Mouse (Mus musculus) ES-E14 (cell line): ENCODE data around the gene Mrps14. TPM values are rescaled to one million over a fixed set of nuclear protein-coding genes. Genes with fewer than 3 reads are reported as not detected.

Experiments
- DNase-seq: peaks from one replicate; pipeline ENCODE4 v3.0.0-alpha.2; 2013; ENCODE audit warnings: low read depth, low spot score
- H3K27ac ChIP-seq: 2 replicates; pipeline ENCODE4 v1.5.1; 2012; ENCODE audit warnings: low read depth, mild to moderate bottlenecking, low read length, moderate library complexity, mixed read lengths; ENCODE audit not compliant: poor library complexity, insufficient read depth, severe bottlenecking
- H3K36me3 ChIP-seq: 2 replicates; pipeline ENCODE4 v1.6.1; 2012; ENCODE audit warnings: mild to moderate bottlenecking, low read length, moderate library complexity, mixed read lengths; ENCODE audit not compliant: control insufficient read depth, poor library complexity, insufficient read depth, severe bottlenecking
- H3K4me1 ChIP-seq, 2 experiments: fragments of 150-350 bp in 1 of 2; sonication (generic) in 1 of 2; 2 replicates each; pipeline ENCODE4 v1.6.1; 2012; ENCODE audit warnings: low read length in 2 of 2, mild to moderate bottlenecking in 1 of 2, mixed read lengths in 1 of 2; ENCODE audit not compliant: control insufficient read depth in 2 of 2, insufficient read depth in 2 of 2, poor library complexity in 1 of 2
- H3K4me3 ChIP-seq, 2 experiments: fragments of 150-350 bp in 1 of 2; sonication (generic) in 1 of 2; 2 replicates each; pipeline ENCODE4 v1.5.1; 2012; ENCODE audit warnings: low read length in 2 of 2, low read depth in 1 of 2, mild to moderate bottlenecking in 1 of 2, mixed read lengths in 1 of 2; ENCODE audit not compliant: insufficient read depth in 1 of 2, poor library complexity in 1 of 2, severe bottlenecking in 1 of 2
- H3K9ac ChIP-seq: 2 replicates; pipeline ENCODE4 v1.6.1; 2012; ENCODE audit warnings: low read depth, mild to moderate bottlenecking, low read length, mixed read lengths; ENCODE audit not compliant: poor library complexity, insufficient read depth, severe bottlenecking
- H3K9me3 ChIP-seq: fragments of 150-350 bp; sonication (generic); 2 replicates; pipeline ENCODE4 v1.6.1; 2012; ENCODE audit warnings: low read depth, mild to moderate bottlenecking, low read length; ENCODE audit not compliant: control insufficient read depth, insufficient read depth
- CHD2 ChIP-seq: IDR thresholded peaks from 2 replicates; pipeline ENCODE4 v1.6.1; 2014; ENCODE audit warnings: mild to moderate bottlenecking, low read depth, low read length, inconsistent platforms
- HCFC1 ChIP-seq: IDR thresholded peaks from 2 replicates; pipeline ENCODE4 v1.6.1; 2012; ENCODE audit warnings: low read length, inconsistent platforms, borderline replicate concordance; ENCODE audit not compliant: insufficient read depth
- MAFK ChIP-seq: IDR thresholded peaks from 2 replicates; pipeline ENCODE4 v1.6.1; 2014; ENCODE audit warnings: mild to moderate bottlenecking, low read depth, low read length, inconsistent platforms; ENCODE audit not compliant: insufficient read depth
- ZC3H11A ChIP-seq: IDR thresholded peaks from 2 replicates; pipeline ENCODE4 v1.6.1; 2012; ENCODE audit warnings: low read depth, mild to moderate bottlenecking, inconsistent platforms, low read length, borderline replicate concordance
- ZNF384 ChIP-seq: IDR thresholded peaks from 2 replicates; pipeline ENCODE4 v1.6.1; 2012; ENCODE audit warnings: low read depth, low read length, inconsistent platforms
- in situ Hi-C, 2 experiments: fragments of 600-800 bp; cut with MboI; formaldehyde crosslinking; loops; one replicate each; pipeline ENCODE4 v1.15.1; 2025; ENCODE audit warnings: low sequenced_read_pairs in 2 of 2, inconsistent platforms in 1 of 2; ENCODE audit not compliant: unreplicated experiment in 2 of 2
- total RNA-seq: library from RNA; depleted of rRNA; stranded (reverse); fragments of 300-350 nt; gene quantifications from 2 replicates; pipeline ENCODE4 v1.2.3, GENCODE M21; 2012; rRNA removed

Gene Mrps14
- total RNA-seq, 1 experiment, result 71.6 TPM

DNA sequence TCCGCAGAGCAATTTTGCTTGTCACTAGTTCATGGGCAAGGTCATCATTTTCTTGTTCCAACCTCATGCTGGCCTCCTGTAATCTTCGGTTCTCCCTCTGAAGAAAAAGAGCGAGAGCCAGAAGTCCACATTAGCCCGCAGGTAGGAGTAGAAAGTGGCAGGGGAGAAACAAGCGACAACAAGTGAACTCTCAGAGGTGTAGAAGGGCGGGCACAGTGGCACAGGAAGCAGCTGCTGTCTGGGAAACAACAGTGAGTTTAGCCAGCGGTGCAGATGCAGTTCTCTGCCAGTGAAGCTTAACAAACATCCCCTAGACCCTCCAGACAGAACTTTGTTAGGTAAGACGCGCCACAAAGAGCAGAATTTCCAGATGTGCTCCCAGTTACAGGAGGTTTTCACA, 52.5 kb downstream of the Mrps14 start:
- DNase-seq, result no peak
- Histone ChIP-seq H3K27ac (no peak overlapping the region), H3K9ac (no peak overlapping the region), H3K36me3 (no peaks in the 10 kb centered on the region; the same call in 1 of the 2 replicates), H3K9me3 (no peaks in the 10 kb centered on the region), H3K4me1 (no peaks in the 10 kb centered on the region; a peak in 1 of 4 replicates), H3K4me3 (no peak overlapping the region)
- in situ Hi-C loops, result loop anchor here in 1 of 2 experiments (10.0 kb wide), 1 partner anchor 127 kb away; no protein-coding TSS in a partner anchor
- TF ChIP-seq ZC3H11A (no peak), CHD2 (no peak), MAFK (no peak), HCFC1 (no peak), ZNF384 (no peak)

GRCm38 (mm10) chr1:160249786-160250185, 54.8 kb downstream of the Mrps14 start:
- in situ Hi-C loops, result loop anchor here in 1 of 2 experiments (10.0 kb wide), 1 partner anchor 125 kb away; no protein-coding TSS in a partner anchor
- Histone ChIP-seq H3K4me3 (no peak overlapping the region), H3K9ac (no peak overlapping the region), H3K36me3 (no peaks in the 10 kb centered on the region; the same call in 1 of the 2 replicates), H3K27ac (no peak overlapping the region), H3K9me3 (no peaks in the 10 kb centered on the region), H3K4me1 (no peaks in the 10 kb centered on the region)
- DNase-seq, result no peak
- TF ChIP-seq MAFK (no peak), HCFC1 (no peak)

DNA sequence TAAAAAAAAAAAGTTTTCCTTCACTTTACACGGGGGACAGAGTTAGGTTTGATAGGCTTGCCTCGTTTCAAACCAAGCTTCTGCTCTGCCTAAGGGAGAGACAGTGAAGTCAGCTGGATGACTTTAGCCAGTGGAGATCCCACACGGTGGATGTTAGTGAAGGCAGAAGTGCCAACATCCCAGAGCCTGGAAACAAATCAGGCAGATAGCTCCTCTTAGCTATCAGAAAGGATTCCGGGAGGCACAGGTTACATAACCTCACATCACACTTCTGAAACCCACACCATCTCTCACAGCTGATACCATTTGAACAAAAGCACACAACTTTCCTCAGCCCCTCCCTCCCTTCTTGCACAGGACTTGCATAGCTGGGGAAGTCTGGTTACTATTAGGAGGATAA, 55.8 kb downstream of the Mrps14 start:
- no peaks in the 10 kb centered on the region; the same call in 1 of the 2 replicates for H3K36me3 ChIP-seq
- no peak overlapping the region for H3K9ac ChIP-seq
- TF ChIP-seq CHD2, result no peak
- no peak for TF ChIP-seq HCFC1
- no peak for TF ChIP-seq ZC3H11A
- TF ChIP-seq ZNF384, result no peak
- TF ChIP-seq MAFK, result no peak
- no peaks in the 10 kb centered on the region for H3K9me3 ChIP-seq
- H3K27ac ChIP-seq, result no peak overlapping the region
- no peaks in the 10 kb centered on the region for H3K4me1 ChIP-seq
- H3K4me3 ChIP-seq, result no peak overlapping the region
- DNase-seq, result no peak
- in situ Hi-C loops, result no loop called here

GRCm38 (mm10) chr1:160251388-160252007, 56.5 kb downstream of the Mrps14 start:
- no peak for DNase-seq
- H3K27ac ChIP-seq, result no peak overlapping the region
- no peaks in the 10 kb centered on the region for H3K4me1 ChIP-seq
- in situ Hi-C loops, result no loop called here
- H3K36me3 ChIP-seq, result no peaks in the 10 kb centered on the region
- H3K9me3 ChIP-seq, result no peaks in the 10 kb centered on the region
- no peak overlapping the region for H3K4me3 ChIP-seq
- H3K9ac ChIP-seq, result no peak overlapping the region
- no peak for TF ChIP-seq ZC3H11A
- TF ChIP-seq HCFC1, result no peak
- TF ChIP-seq CHD2, result no peak
- TF ChIP-seq MAFK, result no peak
- no peak for TF ChIP-seq ZNF384

Other genes starting within 250 kb of the Mrps14 start
- gene 4930523C07Rik, start 150.8 kb upstream of the Mrps14 start, total RNA-seq, result 0.45 TPM in 1 of 2 replicates, not detected in the other
- gene Tnn, start 41.6 kb upstream of the Mrps14 start, total RNA-seq, result 0.11 and 0.18 TPM in 2 replicates
- 161 and 184 TPM in 2 replicates for gene Cacybp, start 17.7 kb downstream of the Mrps14 start, total RNA-seq